Mouse (Mus musculus) testis, adult 2 months (tissue): ENCODE results near the gene Man2b1. TPM values are rescaled to one million over a fixed set of nuclear protein-coding genes. Genes with fewer than 3 reads are reported as not detected.

Experiments used
- H3K27ac ChIP-seq: fragments of 200-500 bp; 2 replicates; pipeline ENCODE4 v1.5.1; 2012; ENCODE audit warnings: low read depth, low read length; ENCODE audit not compliant: control insufficient read depth, insufficient read depth
- H3K27me3 ChIP-seq: fragments of 200-500 bp; 2 replicates; pipeline ENCODE4 v1.6.1; 2012; ENCODE audit warnings: mild to moderate bottlenecking, low read length, moderate library complexity; ENCODE audit not compliant: control insufficient read depth, insufficient read depth
- H3K36me3 ChIP-seq: fragments of 200-500 bp; 2 replicates; pipeline ENCODE4 v1.6.1; 2012; ENCODE audit warnings: mild to moderate bottlenecking, low read length; ENCODE audit not compliant: control insufficient read depth, insufficient read depth
- H3K4me1 ChIP-seq: fragments of 200-500 bp; 2 replicates; pipeline ENCODE4 v1.6.1; 2012; ENCODE audit warnings: low read length; ENCODE audit not compliant: control insufficient read depth, insufficient read depth
- H3K4me3 ChIP-seq: fragments of 200-500 bp; 2 replicates; pipeline ENCODE4 v1.5.1; 2012; ENCODE audit warnings: low read depth, mild to moderate bottlenecking, low read length, moderate library complexity, mixed read lengths; ENCODE audit not compliant: control insufficient read depth
- CTCF ChIP-seq: fragments of 200-500 bp; IDR thresholded peaks from 2 replicates; pipeline ENCODE4 v1.5.1; 2012; ENCODE audit warnings: low read depth, mild to moderate bottlenecking, inconsistent platforms, low read length, moderate library complexity; ENCODE audit not compliant: control insufficient read depth, insufficient read depth, insufficient replicate concordance
- POLR2A ChIP-seq: fragments of 200-500 bp; IDR thresholded peaks from 2 replicates; pipeline ENCODE4 v1.6.1; 2012; ENCODE audit warnings: low read depth, mild to moderate bottlenecking, inconsistent platforms, low read length, moderate library complexity; ENCODE audit not compliant: control insufficient read depth
- polyA plus RNA-seq: library from polyadenylated mRNA; depleted of rRNA; stranded (reverse); fragments of >200 nt; gene quantifications from 2 replicates; pipeline ENCODE4 v1.2.3, GENCODE M21; 2012

Man2b1 gene
- polyA plus RNA-seq, 1 experiment: 19.3 TPM

DNA sequence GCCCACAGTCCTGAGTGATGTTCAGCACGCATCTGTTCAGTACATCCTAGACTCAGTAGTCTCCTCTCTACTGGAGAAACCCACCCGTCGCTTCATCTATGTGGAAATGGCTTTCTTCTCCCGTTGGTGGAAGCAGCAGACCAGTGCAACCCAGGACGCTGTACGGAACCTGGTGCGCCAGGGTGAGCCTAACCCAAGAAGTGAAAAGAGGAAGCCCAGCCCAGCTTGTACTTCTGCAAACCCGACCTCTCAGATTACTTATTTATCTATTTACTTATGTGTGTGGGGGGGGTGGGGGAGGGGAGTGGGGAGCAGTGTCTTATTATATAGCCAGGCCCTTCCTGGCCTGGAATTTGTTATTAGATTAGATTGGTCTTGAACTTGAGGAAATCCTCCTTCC is 1.6 kb downstream of the Man2b1 start:
- H3K27me3 ChIP-seq: no peaks in the 10 kb centered on the region
- no peak for TF ChIP-seq CTCF
- peaks cover 18% of the 10 kb centered on the region for H3K4me1 ChIP-seq
- no peak overlapping the region for H3K4me3 ChIP-seq
- H3K27ac ChIP-seq: no peak overlapping the region
- no peaks in the 10 kb centered on the region for H3K36me3 ChIP-seq

DNA sequence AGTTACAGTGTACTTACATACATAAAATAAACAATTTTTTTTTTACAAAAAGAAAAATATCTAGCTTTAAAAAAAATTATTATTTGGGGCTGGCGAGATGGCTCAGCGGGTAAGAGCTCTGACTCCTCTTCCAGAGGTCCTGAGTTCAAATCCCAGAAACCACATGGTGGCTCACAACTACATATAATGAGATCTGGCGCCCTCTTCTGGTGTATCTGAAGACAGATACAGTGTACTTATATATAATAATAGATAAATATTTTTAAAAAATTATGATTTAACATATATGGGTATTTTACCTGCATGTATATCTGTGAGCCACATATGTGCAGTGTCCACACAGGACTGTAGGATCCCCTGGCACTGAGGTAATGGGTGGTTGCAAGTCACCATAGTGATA is 3.2 kb downstream of the Man2b1 start:
- Histone ChIP-seq H3K4me1 (peaks cover 15% of the 10 kb centered on the region), H3K27me3 (no peaks in the 10 kb centered on the region), H3K27ac (no peak overlapping the region), H3K4me3 (no peak overlapping the region), H3K36me3 (no peaks in the 10 kb centered on the region)
- no peak for TF ChIP-seq POLR2A
- TF ChIP-seq CTCF: no peak

DNA sequence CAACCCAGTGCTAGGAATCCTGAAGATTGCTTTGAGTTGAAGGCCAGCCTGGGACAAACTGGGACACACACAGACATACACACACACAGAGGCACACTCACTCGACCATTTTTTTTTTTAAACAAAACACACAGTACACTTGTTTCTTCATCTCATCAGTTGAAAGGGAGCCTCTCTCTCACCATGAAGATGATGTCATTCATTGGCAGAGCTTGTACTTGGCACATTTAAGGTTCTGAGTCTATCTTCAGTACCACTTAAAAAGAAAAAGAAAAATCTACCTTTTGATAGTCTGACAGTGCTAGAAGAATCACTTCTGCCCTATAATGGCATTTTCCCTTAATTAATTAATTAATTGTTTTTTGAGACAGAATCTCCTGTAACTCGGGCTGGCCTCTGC is 5.7 kb downstream of the Man2b1 start:
- TF ChIP-seq POLR2A (no peak), CTCF (no peak)
- Histone ChIP-seq H3K27me3 (no peaks in the 10 kb centered on the region), H3K4me1 (peaks cover 3% of the 10 kb centered on the region), H3K36me3 (no peaks in the 10 kb centered on the region), H3K4me3 (no peak overlapping the region), H3K27ac (no peak overlapping the region)

- Histone ChIP-seq H3K4me1 (peaks cover 2% of the 10 kb centered on the region), H3K27me3 (no peaks in the 10 kb centered on the region), H3K4me3 (no peak overlapping the region), H3K36me3 (no peaks in the 10 kb centered on the region), H3K27ac (no peak overlapping the region)
- TF ChIP-seq POLR2A (no peak), CTCF (no peak)
Measured at GRCm38 (mm10) chr8:85090856-85091255, 7.8 kb downstream of the Man2b1 start.

GRCm38 (mm10) chr8:85091526-85092090 is 8.5 kb downstream of the Man2b1 start:
- Histone ChIP-seq H3K4me1 (peaks cover 2% of the 10 kb centered on the region), H3K27ac (no peak overlapping the region), H3K36me3 (no peaks in the 10 kb centered on the region; the same call in 1 of the 2 replicates), H3K4me3 (no peak overlapping the region), H3K27me3 (no peaks in the 10 kb centered on the region)
- TF ChIP-seq POLR2A (no peak), CTCF (no peak)

DNA sequence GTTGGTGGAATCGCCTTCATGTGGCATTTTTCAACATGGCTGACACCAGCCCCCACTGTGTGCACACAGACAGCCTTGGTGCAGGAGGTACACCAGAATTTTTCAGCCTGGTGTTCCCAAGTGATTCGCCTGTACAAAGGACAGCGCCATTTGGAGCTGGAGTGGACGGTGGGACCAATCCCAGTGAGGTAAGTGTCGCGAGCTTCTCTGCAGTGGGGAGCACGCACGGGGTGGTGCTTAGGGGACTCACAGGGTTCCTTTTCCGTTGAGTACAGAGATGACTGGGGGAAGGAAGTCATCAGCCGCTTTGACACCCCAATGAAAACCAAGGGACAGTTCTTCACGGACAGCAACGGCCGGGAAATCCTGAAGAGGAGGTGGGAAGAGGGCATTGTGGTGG is 12.0 kb downstream of the Man2b1 start:
- H3K36me3 ChIP-seq: no peaks in the 10 kb centered on the region; the same call in 1 of the 2 replicates
- TF ChIP-seq CTCF (no peak), POLR2A (no peak)
- no peak overlapping the region for H3K4me3 ChIP-seq
- H3K27me3 ChIP-seq: no peaks in the 10 kb centered on the region
- H3K27ac ChIP-seq: no peak overlapping the region
- H3K4me1 ChIP-seq: peaks cover 2% of the 10 kb centered on the region

DNA sequence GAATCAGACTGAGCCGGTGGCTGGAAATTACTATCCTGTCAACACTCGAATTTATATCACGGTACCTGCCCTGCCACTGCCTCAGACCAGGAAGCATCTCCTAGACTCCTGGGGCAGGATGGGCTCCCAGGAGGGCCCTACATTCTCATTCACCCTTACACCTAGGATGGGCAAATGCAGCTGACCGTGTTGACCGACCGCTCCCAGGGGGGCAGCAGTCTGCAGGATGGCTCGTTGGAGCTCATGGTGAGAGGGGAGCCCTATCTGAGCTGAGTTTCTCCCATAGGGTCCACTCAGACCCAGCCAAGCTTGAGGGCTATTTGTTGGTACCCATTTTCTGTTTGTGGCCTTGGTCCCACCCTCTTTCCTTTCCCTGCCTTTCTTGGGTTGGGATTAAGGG is 12.5 kb downstream of the Man2b1 start:
- TF ChIP-seq CTCF (no peak), POLR2A (no peak)
- Histone ChIP-seq H3K4me1 (peaks cover 2% of the 10 kb centered on the region), H3K27me3 (no peaks in the 10 kb centered on the region), H3K36me3 (no peaks in the 10 kb centered on the region; the same call in 1 of the 2 replicates), H3K27ac (no peak overlapping the region), H3K4me3 (no peak overlapping the region)

DNA sequence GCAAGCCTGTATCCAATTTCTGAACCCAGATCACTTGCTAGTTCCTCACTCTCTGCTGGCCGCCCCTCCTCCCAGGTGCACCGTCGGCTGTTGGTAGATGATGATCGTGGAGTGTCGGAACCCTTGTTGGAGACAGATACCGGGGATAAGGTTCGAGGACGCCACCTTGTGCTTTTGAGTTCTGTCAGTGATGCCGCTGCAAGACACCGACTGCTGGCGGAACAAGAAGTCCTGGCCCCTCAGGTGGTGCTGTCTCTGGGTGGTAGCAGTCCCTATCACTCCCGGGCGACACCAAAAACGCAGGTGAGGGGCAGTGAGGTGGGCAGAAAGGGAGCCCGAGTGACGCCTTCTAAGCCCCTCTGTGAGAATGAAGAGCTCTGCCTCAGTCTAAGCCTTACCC is 13.1 kb downstream of the Man2b1 start:
- H3K27me3 ChIP-seq: no peaks in the 10 kb centered on the region
- TF ChIP-seq CTCF (no peak), POLR2A (no peak)
- H3K4me1 ChIP-seq: peaks cover 2% of the 10 kb centered on the region
- no peak overlapping the region for H3K4me3 ChIP-seq
- H3K27ac ChIP-seq: no peak overlapping the region
- H3K36me3 ChIP-seq: no peaks in the 10 kb centered on the region; the same call in 1 of the 2 replicates
